In genomic region chr11:78438399-78438930, GRCm38 (mm10) we compare ENCODE assay signal across 32 mouse cellular contexts. TPM values are rescaled to one million over a fixed set of nuclear protein-coding genes. Genes with fewer than 3 reads are reported as not detected.
"Had no signal": no experiment of that assay in that cellular context is flagged by ENCODE, and none has a peak within 500 bp of the region (broad histone marks: within the 10 kb centered on the region; RNA-seq: fewer than 3 reads in every experiment).

No protein-coding gene starts in this region.

- H3K36me3 ChIP-seq: limb, embryonic 10.5 days; limb, embryonic 13.5 days; liver, embryonic 12.5 days; liver, embryonic 15.5 days had no signal

- DNase-seq: kidney, adult 2 months; kidney, postnatal 25 days; layer of hippocampus, adult 9-11 months; liver; lung, adult 2 months; lung, postnatal 14 days; lung, postnatal 4 days; midbrain, embryonic 14.5 days; right cerebral cortex, adult 18-20 months; right cerebral cortex, postnatal 14 days; right cerebral cortex, postnatal 4 days; spleen, adult 18-20 months; thymus, adult 2 months; thymus, postnatal 25 days had no signal

- H3K27me3 ChIP-seq: limb, embryonic 13.5 days had no signal

- H3K27ac ChIP-seq: kidney, postnatal 0 days; layer of hippocampus, adult 2 months; limb, embryonic 10.5 days; limb, embryonic 13.5 days; liver, embryonic 12.5 days; liver, embryonic 15.5 days; stomach, postnatal 0 days had no signal

- H3K4me2 ChIP-seq: limb, embryonic 13.5 days; liver, embryonic 12.5 days; liver, embryonic 15.5 days; midbrain, embryonic 11.5 days had no signal

- ATAC-seq: liver, embryonic 12.5 days had no signal

- H3K4me3 ChIP-seq: layer of hippocampus, adult 2 months; limb, embryonic 10.5 days; limb, embryonic 13.5 days; liver, embryonic 12.5 days; liver, embryonic 15.5 days had no signal

- H3K9ac ChIP-seq: limb, embryonic 13.5 days; liver, embryonic 12.5 days; liver, embryonic 15.5 days had no signal

- H3K9me3 ChIP-seq: limb, embryonic 10.5 days; limb, embryonic 13.5 days; liver, embryonic 12.5 days; liver, embryonic 15.5 days had no signal

RNA-seq across cellular contexts. Expression of gene Slc13a2, which starts 16.4 kb away (rescaled TPM):
- total RNA-seq: layer of hippocampus, adult 2 months; layer of hippocampus, postnatal 25 days; left cerebral cortex, adult 18-20 months; left cerebral cortex, postnatal 25 days; megakaryocyte-erythroid progenitor cell, adult 5-6 weeks; midbrain, postnatal 0 days had no signal
- polyA plus RNA-seq: limb, embryonic 10.5 days; limb, embryonic 13.5 days; midbrain, embryonic 11.5 days; midbrain, embryonic 14.5 days; midbrain, postnatal 0 days; neural tube, embryonic 11.5 days; neural tube, embryonic 14.5 days had no signal

RNA-seq across cellular contexts. Expression of gene Foxn1, which starts 52.1 kb away (rescaled TPM):
- total RNA-seq: layer of hippocampus, adult 2 months; layer of hippocampus, postnatal 25 days; left cerebral cortex, adult 18-20 months; megakaryocyte progenitor cell, adult 5-6 weeks; megakaryocyte-erythroid progenitor cell, adult 5-6 weeks; midbrain, postnatal 0 days had no signal
- polyA plus RNA-seq: kidney, embryonic 14.5 days; kidney, postnatal 0 days; large intestine, adult 2 months; limb, embryonic 10.5 days; liver, embryonic 12.5 days; liver, embryonic 15.5 days; midbrain, embryonic 11.5 days; midbrain, embryonic 14.5 days; midbrain, postnatal 0 days; neural tube, embryonic 11.5 days; neural tube, embryonic 14.5 days had no signal

RNA-seq across cellular contexts. Expression of gene Sarm1, which starts 59.1 kb away (rescaled TPM):
- total RNA-seq: megakaryocyte-erythroid progenitor cell, adult 5-6 weeks had no signal
